Mouse (Mus musculus) lung, postnatal 0 days (tissue): ENCODE data around the gene B4galt5.

ENCODE experiments used
- CTCF ChIP-seq: IDR thresholded peaks from 2 replicates; pipeline ENCODE4 v1.5.1; 2016; ENCODE audit warnings: antibody characterized with exemption, mild to moderate bottlenecking
- EP300 ChIP-seq: IDR thresholded peaks from 2 replicates; pipeline ENCODE4 v1.6.1; 2016; ENCODE audit warnings: antibody characterized with exemption, mild to moderate bottlenecking, control low read depth

DNA sequence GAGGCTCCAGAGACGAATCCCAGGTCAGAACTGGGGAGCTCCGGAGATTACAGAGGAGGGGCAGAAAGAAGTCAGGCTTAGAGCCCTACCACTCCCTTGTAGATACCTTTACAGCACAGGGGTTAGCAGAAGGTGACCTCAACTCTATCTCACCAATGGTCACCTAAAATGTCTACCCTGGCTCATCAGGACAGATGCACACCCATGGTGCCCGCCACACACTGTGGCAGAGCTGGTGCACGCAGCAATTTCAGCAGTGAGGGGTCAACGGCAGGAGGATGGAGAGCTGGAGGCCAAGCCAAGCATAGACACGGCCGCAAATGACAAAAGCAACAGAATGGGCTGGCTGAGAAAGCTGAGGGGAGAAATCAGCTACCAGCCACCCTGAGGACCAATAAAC lies 47.4 kb downstream of the B4galt5 start:
- no peak for TF ChIP-seq CTCF
- no peak for TF ChIP-seq EP300
